Mouse (Mus musculus) thymus, adult 2 months (tissue): ENCODE measurements around the gene Actg2.

Experiments
- CTCF ChIP-seq: fragments of 200-500 bp; IDR thresholded peaks from 2 replicates; pipeline ENCODE4 v1.5.1; 2012; ENCODE audit warnings: mild to moderate bottlenecking, control low read depth, low read length, moderate library complexity, borderline replicate concordance; ENCODE audit not compliant: control insufficient read depth, poor library complexity, insufficient read depth; ENCODE audit errors: extremely low read depth
- POLR2A ChIP-seq: fragments of 200-500 bp; IDR thresholded peaks from 2 replicates; pipeline ENCODE4 v1.6.1; 2012; ENCODE audit warnings: mild to moderate bottlenecking, low read length, control low read depth, moderate library complexity; ENCODE audit not compliant: control insufficient read depth, poor library complexity, insufficient read depth; ENCODE audit errors: extremely low read depth

GRCm38 (mm10) chr6:83536028-83536794, at the start of gene Actg2:
- TF ChIP-seq POLR2A (no peak), CTCF (no peak)
